Mouse (Mus musculus): Measurements from ENCODE around the gene Prdm15.

Prdm15 gene

GRCm38 (mm10) chr16:97851741-97852319 is at the start of gene Prdm15:
Gene Prdm15 (minus strand): TSS chr16:97851850.
- in situ Hi-C loops (cut with MboI, MseI): no loop called here

GRCm38 (mm10) chr16:97897346-97898024 is 45.8 kb upstream of the Prdm15 start:
- in situ Hi-C loops (cut with MboI, MseI): no loop called here

GRCm38 (mm10) chr16:97887762-97888161 is 36.1 kb upstream of the Prdm15 start:
- in situ Hi-C loops (cut with MboI, MseI): loop anchor here (10.0 kb wide), 2 partner anchors 753 to 973 kb away; no protein-coding TSS in a partner anchor

GRCm38 (mm10) chr16:97883696-97884095 is 32.0 kb upstream of the Prdm15 start:
- in situ Hi-C loops (cut with MboI, MseI): loop anchor here (10.0 kb wide), 2 partner anchors 749 to 969 kb away; no protein-coding TSS in a partner anchor

- in situ Hi-C loops (cut with MboI, MseI): loop anchor here (10.0 kb wide), 2 partner anchors 748 to 968 kb away; no protein-coding TSS in a partner anchor
Observed at GRCm38 (mm10) chr16:97882891-97883290, 31.2 kb upstream of the Prdm15 start.

- in situ Hi-C loops (cut with MboI, MseI): no loop called here
Observed at GRCm38 (mm10) chr16:97879134-97879533, 27.5 kb upstream of the Prdm15 start.

- in situ Hi-C loops (cut with MboI, MseI): no loop called here
Observed at GRCm38 (mm10) chr16:97877502-97877901, 25.9 kb upstream of the Prdm15 start.

GRCm38 (mm10) chr16:97875101-97875500 is 23.5 kb upstream of the Prdm15 start:
- in situ Hi-C loops (cut with MboI, MseI): no loop called here

- in situ Hi-C loops (cut with MboI, MseI): no loop called here
Observed at GRCm38 (mm10) chr16:97874376-97874775, 22.7 kb upstream of the Prdm15 start.

GRCm38 (mm10) chr16:97872657-97873056 is 21.0 kb upstream of the Prdm15 start:
- in situ Hi-C loops (cut with MboI, MseI): no loop called here

- in situ Hi-C loops (cut with MboI, MseI): no loop called here
Observed at GRCm38 (mm10) chr16:97869193-97870102, 17.8 kb upstream of the Prdm15 start.

GRCm38 (mm10) chr16:97863932-97864467 is 12.3 kb upstream of the Prdm15 start:
- in situ Hi-C loops (cut with MboI, MseI): no loop called here

GRCm38 (mm10) chr16:97856050-97856449 is 4.4 kb upstream of the Prdm15 start:
- in situ Hi-C loops (cut with MboI, MseI): no loop called here

- in situ Hi-C loops (cut with MboI, MseI): no loop called here
Observed at GRCm38 (mm10) chr16:97851061-97851740, 449 bp downstream of the Prdm15 start.

GRCm38 (mm10) chr16:97850667-97851060 is 986 bp downstream of the Prdm15 start:
- in situ Hi-C loops (cut with MboI, MseI): no loop called here

- in situ Hi-C loops (cut with MboI, MseI): loop anchor here (5.0 kb wide), 1 partner anchor 312 kb away; no protein-coding TSS in a partner anchor
Observed at GRCm38 (mm10) chr16:97848832-97849231, 2.8 kb downstream of the Prdm15 start.

- in situ Hi-C loops (cut with MboI, MseI): loop anchor here (5.0 kb wide), 1 partner anchor 308 kb away; no protein-coding TSS in a partner anchor
Observed at GRCm38 (mm10) chr16:97844967-97845937, 6.4 kb downstream of the Prdm15 start.

- in situ Hi-C loops (cut with MboI, MseI): no loop called here
Observed at GRCm38 (mm10) chr16:97832154-97832553, 19.5 kb downstream of the Prdm15 start.

GRCm38 (mm10) chr16:97828207-97828606 is 23.4 kb downstream of the Prdm15 start:
- in situ Hi-C loops (cut with MboI, MseI): no loop called here

All from T-helper 1 cell (primary cell).